Mouse (Mus musculus) heart, adult 10 weeks (tissue): Measurements from ENCODE around the gene Mogat1. TPM values are rescaled to one million over a fixed set of nuclear protein-coding genes. Genes with fewer than 3 reads are reported as not detected.

Source experiments
- polyA plus RNA-seq: library from polyadenylated mRNA; stranded (reverse); fragments of 350-450 nt; fragmentation: Illumina TruSeq; extraction: RNeasy Lipid Tissue Mini Kit (QIAGEN cat#74804); gene quantifications from one replicate; pipeline ENCODE4 v1.2.3, GENCODE M21; 2014; ENCODE audit warnings: low read depth, low replicate concordance

Gene Mogat1
- not detected for polyA plus RNA-seq

DNA sequence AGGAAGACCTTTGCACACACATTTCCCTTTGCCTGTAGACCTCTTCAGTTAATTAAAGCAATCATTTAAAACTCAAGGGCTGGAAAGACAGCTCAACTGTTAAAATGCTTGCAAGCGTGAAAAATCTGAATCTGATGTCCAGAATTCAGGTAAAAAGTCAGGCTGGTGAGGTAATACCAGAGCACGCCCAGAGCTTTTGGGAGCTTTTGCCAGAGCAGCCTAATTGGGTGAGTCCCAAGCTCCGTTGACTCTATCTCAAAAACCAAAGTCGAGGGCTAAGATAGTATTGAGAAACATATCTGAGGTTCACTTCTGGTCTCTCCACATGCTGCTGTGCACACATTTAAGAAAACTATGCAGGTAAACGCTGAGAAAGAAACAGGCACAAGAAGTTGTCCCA, at the start of gene Mogat1:
Gene Mogat1, plus strand, starts transcription at position 130 of the 400 bp plus-strand sequence.

DNA sequence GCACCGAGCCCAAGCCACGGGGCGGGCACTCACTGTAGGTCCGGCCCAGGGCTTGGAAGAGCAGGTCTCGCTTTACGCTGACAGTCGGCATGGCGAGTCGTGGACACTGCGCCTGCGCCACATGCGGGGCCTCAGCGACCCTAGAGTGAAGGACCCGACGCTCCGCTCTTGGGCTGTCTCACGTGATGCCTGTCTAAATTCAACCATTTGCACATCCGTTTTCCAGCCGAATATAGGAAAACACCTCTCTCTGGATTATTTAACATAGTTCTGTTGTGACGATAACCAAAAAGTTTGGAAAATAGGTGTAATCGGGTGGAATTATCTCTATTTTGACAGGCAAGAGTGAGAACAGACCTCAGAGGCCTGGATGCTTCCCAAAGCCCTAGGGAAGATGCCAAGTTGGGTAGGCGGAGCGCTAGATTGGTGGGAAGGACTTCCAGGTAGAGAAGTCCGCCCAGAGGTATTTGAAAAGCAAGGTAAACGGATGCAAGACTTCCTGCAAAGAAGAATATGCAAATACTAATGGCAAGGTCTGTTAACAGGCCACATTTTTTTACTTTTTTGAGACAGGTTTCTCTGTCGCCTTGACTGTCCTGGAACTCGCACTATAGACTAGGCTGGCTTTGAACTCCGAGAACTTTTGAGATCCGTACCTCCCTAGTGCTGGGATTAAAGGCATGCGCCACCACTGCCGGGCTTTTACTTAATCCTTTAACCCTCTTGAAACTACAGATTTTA, 21.9 kb upstream of the Mogat1 start, which contains the start of gene Farsb:
Gene Farsb, minus strand, starts transcription at position 146 of the 741 bp plus-strand sequence.

DNA sequence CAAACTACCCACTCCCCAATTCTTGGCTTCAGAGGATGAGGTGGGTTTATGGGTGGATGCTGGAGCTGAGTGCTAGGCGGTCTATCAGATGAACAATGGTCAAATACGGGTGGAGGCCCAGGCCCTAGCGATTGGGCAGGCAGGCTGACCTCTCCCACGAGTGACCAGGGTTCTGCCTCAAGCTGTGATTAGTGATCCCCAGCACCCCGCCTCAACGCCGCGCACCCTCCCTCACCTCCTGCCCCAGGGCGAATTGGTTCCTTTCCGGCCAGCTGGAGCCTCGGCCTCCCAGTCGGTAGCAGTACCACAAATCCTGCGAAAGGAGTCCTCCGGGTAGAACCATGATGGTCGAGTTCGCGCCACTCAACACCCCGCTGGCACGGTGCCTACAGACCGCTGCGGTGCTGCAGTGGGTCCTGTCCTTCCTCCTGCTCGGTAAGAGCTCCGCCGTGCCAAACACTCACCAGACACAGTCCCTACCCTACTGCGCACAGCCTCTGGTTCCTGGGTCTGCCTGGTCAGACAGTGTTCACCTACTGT, 900 bp downstream of the Mogat1 start, which contains the start of gene BC035947:
Gene BC035947, minus strand, starts transcription at position 538 of the 540 bp plus-strand sequence.

Other genes with a start within 250 kb of the Mogat1 start
- 0.21 TPM for gene Sgpp2, start 200.6 kb upstream of the Mogat1 start, polyA plus RNA-seq
- 52.3 TPM for gene Farsb, start 22.1 kb upstream of the Mogat1 start, polyA plus RNA-seq
- not detected for gene BC035947, start 1.2 kb downstream of the Mogat1 start, polyA plus RNA-seq
- 9.1 TPM for gene Acsl3, start 146.8 kb downstream of the Mogat1 start, polyA plus RNA-seq
- gene Utp14b, start 147.0 kb downstream of the Mogat1 start, polyA plus RNA-seq, result 0.81 TPM